Mouse (Mus musculus): ENCODE results near the gene Bach1. TPM values are rescaled to one million over a fixed set of nuclear protein-coding genes. Genes with fewer than 3 reads are reported as not detected.

The Bach1 gene
- 8.3 and 8.9 TPM in 2 replicates for polyA plus RNA-seq (2014; fragmentation: Nextera tagmentation; extraction: Ambion mirVana)

DNA sequence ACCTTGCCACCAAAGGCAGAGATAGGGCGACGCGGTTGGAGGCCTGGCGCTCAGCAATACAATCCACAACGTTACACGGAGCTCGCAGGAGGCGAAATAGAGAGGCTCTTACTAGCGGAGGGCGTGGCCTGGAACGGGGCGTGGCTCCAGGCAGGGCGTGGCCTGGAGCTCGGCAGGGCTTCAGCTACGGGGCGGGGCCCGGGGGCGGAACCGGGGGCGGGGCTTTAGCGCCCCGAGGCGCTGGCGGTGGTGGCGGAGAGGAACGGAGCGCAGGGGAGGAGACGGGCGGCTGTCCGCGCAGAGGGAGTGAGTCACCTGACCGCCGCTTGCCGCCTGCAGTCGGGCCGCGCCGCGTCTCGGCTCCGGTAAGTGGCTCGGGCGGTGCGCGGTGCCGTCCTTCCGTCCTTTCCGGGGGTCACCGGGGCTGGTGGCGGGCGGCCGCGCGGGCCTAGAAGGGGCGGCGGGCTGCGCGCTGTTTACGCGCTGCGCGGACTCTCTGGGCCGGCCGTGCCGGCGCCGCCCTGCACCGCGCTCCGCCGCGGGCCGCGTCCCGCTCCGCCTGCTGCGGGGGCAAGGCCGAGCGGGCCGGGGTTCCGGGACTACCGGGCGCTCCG lies at the start of gene Bach1:
Bach1 (plus strand) TSS at position 254 of the 614 bp plus-strand sequence.
- 1% methylated on average over 69 of the region's 84 CpGs for WGBS
- H3K9ac ChIP-seq, result peak within 1 kb of the TSS; percentile 95
- H3K27ac ChIP-seq (ENCODE audit: low read depth), result peak within 1 kb of the TSS; percentile 91
- no peaks in the 10 kb centered on the region for H3K9me3 ChIP-seq (ENCODE audit: low read depth, low read length)
- no peak for TF ChIP-seq CTCF (IDR thresholded peaks at IDR 0.05; ENCODE audit: low read depth)
- DNase-seq (peak; percentile 98), ATAC-seq (ENCODE audit: insufficient read depth) (peak; percentile 92)
- no peaks in the 10 kb centered on the region for H3K4me1 ChIP-seq (ENCODE audit: insufficient read depth)
- peak within 1 kb of the TSS; percentile 81 for H3K4me3 ChIP-seq (ENCODE audit: low read depth, low read length)
- peak within 1 kb of the TSS; percentile 69 for H3K4me2 ChIP-seq
- no peaks in the 10 kb centered on the region for H3K27me3 ChIP-seq (ENCODE audit: insufficient read depth, low read length)
- no peaks in the 10 kb centered on the region for H3K36me3 ChIP-seq (ENCODE audit: insufficient read depth)

DNA sequence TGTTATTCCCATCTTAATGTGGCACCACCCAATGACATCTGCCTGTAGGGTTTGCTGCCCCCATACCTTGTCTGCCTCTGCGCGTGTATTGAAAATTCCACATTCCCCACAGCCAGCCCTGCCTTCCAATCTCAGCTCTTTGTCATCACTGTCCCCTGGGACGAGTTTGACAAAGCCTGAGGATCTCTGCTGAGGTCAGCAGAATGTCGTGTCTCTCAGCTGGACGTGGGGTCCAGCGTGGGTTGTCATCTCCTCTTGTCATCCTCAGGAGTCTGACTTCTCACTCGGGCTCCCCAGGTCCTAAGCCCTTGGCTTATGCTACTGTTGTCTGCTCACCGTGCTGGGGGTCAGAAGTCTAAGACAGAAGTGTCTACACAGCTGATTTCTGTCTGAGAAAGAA lies 46.4 kb upstream of the Bach1 start:
- WGBS, result 52% methylated on average over 8 of the region's 8 CpGs
- no peak for DNase-seq

DNA sequence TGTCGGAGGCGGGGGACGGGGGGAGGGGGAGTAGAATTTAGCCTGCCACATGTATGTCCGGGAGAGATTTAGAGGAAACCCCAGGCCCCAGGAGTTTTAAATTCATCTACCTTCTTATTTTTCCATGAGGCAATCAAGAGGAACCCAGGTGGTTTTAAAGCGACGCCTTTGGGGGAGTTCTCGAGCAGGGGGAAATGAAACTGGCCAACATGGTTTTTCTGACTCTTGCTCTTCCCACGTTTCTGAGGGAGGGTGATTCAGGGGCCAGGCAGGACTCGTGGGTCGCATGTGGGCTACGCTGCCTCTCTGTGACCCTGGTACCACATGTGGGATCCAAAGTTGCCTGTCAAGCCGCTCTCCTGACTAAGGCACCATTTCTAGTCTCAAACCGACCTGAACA lies 45.8 kb upstream of the Bach1 start:
- Histone ChIP-seq H3K4me1 (ENCODE audit: insufficient read depth) (no peaks in the 10 kb centered on the region), H3K36me3 (ENCODE audit: insufficient read depth) (no peaks in the 10 kb centered on the region), H3K9me3 (ENCODE audit: low read depth, low read length) (no peaks in the 10 kb centered on the region), H3K27me3 (ENCODE audit: insufficient read depth, low read length) (no peaks in the 10 kb centered on the region), H3K4me2 (no peak overlapping the region), H3K4me3 (ENCODE audit: low read depth, low read length) (no peak overlapping the region), H3K9ac (no peak overlapping the region), H3K27ac (ENCODE audit: low read depth) (no peak overlapping the region)
- ATAC-seq (ENCODE audit: insufficient read depth) (no peak), DNase-seq (no peak)
- TF ChIP-seq CTCF (IDR thresholded peaks at IDR 0.05; ENCODE audit: low read depth), result no peak
- WGBS, result 85% methylated on average over 13 of the region's 13 CpGs

More for the DNA sequence above, 46.4 kb upstream of the Bach1 start:
- no peaks in the 10 kb centered on the region for H3K36me3 ChIP-seq (ENCODE audit: insufficient read depth)
- no peak overlapping the region for H3K27ac ChIP-seq (ENCODE audit: low read depth)
- no peak overlapping the region for H3K4me3 ChIP-seq (ENCODE audit: low read depth, low read length)
- no peaks in the 10 kb centered on the region for H3K9me3 ChIP-seq (ENCODE audit: low read depth, low read length)
- no peaks in the 10 kb centered on the region for H3K27me3 ChIP-seq (ENCODE audit: insufficient read depth, low read length)
- ATAC-seq (ENCODE audit: insufficient read depth), result no peak
- TF ChIP-seq CTCF (IDR thresholded peaks at IDR 0.05; ENCODE audit: low read depth), result no peak
- no peaks in the 10 kb centered on the region for H3K4me1 ChIP-seq (ENCODE audit: insufficient read depth)
- no peak overlapping the region for H3K4me2 ChIP-seq
- H3K9ac ChIP-seq, result no peak overlapping the region

DNA sequence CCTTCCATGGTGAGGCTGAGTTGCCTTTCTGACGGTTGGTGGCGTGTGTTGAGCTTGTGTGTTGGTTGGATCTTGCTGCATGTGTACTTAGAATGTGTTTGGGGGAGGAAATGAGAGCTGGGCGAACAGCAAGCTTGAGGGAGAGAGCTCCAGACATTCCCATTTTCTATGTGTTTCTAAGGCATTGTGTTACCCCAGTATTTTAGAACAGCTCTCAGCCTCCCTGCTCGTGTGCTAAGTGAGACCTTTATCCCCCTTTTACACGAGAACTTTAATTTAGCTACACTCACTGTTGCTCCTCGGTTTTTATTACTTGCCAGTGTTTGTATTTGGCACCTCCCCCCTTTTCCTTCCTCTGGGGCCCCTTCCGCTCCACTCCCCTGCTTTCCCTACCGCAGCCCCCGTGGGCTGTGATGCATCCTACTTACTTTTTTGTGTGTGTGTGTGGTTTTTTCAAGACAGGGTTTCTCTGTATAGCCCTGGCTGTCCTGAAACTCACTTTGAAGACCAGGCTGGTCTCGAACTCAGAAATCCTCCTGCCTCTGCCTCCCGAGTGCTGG lies 44.6 kb upstream of the Bach1 start:
- Histone ChIP-seq H3K27me3 (ENCODE audit: insufficient read depth, low read length) (no peaks in the 10 kb centered on the region), H3K9me3 (ENCODE audit: low read depth, low read length) (no peaks in the 10 kb centered on the region), H3K4me1 (ENCODE audit: insufficient read depth) (no peaks in the 10 kb centered on the region), H3K4me2 (no peak overlapping the region), H3K9ac (no peak overlapping the region), H3K4me3 (ENCODE audit: low read depth, low read length) (no peak overlapping the region), H3K27ac (ENCODE audit: low read depth) (no peak overlapping the region), H3K36me3 (ENCODE audit: insufficient read depth) (no peaks in the 10 kb centered on the region)
- DNase-seq (no peak), ATAC-seq (ENCODE audit: insufficient read depth) (no peak)
- 64% methylated on average over 11 of the region's 11 CpGs for WGBS
- no peak for TF ChIP-seq CTCF (IDR thresholded peaks at IDR 0.05; ENCODE audit: low read depth)

DNA sequence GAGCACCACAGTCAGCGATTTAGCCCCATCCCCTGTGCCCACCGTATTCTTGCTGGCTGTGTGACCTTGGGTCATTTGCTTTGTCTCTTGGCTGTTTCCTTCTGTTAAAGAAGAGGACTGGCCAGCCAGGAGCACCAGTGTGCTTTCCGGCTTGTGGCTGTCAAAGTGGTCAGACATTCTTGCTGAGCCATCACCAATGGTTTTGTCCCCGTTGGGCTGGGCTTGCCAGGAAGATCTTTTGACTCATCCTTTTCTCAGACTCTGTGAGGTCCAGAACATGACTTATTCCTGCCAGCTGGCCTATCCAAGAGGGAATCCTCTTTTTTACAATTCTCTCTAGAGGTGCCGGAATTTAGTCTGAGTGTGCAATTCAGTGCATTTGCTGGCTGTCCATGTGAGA lies 43.7 kb upstream of the Bach1 start:
- Histone ChIP-seq H3K9me3 (ENCODE audit: low read depth, low read length) (no peaks in the 10 kb centered on the region), H3K4me2 (no peak overlapping the region), H3K27ac (ENCODE audit: low read depth) (no peak overlapping the region), H3K4me1 (ENCODE audit: insufficient read depth) (no peaks in the 10 kb centered on the region), H3K36me3 (ENCODE audit: insufficient read depth) (no peaks in the 10 kb centered on the region), H3K27me3 (ENCODE audit: insufficient read depth, low read length) (no peaks in the 10 kb centered on the region), H3K9ac (no peak overlapping the region), H3K4me3 (ENCODE audit: low read depth, low read length) (no peak overlapping the region)
- 65% methylated on average over 5 of the region's 5 CpGs for WGBS
- DNase-seq (no peak), ATAC-seq (ENCODE audit: insufficient read depth) (no peak)
- TF ChIP-seq CTCF (IDR thresholded peaks at IDR 0.05; ENCODE audit: low read depth), result no peak

DNA sequence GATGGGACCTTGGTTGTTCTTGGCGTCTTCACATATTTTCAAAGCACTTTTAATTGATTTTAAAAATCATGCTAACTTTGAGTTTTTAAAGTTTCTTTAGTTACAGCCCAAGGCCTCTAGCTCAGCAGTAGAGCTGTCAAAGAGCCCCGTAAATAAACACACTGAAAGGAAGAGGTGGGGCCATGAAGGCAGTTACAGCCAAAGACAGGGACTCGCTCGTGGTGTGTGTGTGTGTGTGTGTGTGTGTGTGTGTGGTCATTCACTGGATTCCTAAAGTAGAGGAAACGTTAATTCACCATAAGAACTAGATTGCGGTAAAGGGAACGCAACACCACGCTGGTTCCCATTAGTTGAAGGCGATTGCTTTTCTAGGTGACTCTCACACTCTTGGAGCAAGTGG lies 43.2 kb upstream of the Bach1 start:
- TF ChIP-seq CTCF (IDR thresholded peaks at IDR 0.05; ENCODE audit: low read depth), result no peak
- ATAC-seq (ENCODE audit: insufficient read depth) (no peak), DNase-seq (no peak)
- Histone ChIP-seq H3K27me3 (ENCODE audit: insufficient read depth, low read length) (no peaks in the 10 kb centered on the region), H3K9me3 (ENCODE audit: low read depth, low read length) (no peaks in the 10 kb centered on the region), H3K27ac (ENCODE audit: low read depth) (no peak overlapping the region), H3K4me1 (ENCODE audit: insufficient read depth) (no peaks in the 10 kb centered on the region), H3K4me2 (no peak overlapping the region), H3K4me3 (ENCODE audit: low read depth, low read length) (no peak overlapping the region), H3K36me3 (ENCODE audit: insufficient read depth) (no peaks in the 10 kb centered on the region), H3K9ac (no peak overlapping the region)
- WGBS, result 67% methylated on average over 9 of the region's 9 CpGs

DNA sequence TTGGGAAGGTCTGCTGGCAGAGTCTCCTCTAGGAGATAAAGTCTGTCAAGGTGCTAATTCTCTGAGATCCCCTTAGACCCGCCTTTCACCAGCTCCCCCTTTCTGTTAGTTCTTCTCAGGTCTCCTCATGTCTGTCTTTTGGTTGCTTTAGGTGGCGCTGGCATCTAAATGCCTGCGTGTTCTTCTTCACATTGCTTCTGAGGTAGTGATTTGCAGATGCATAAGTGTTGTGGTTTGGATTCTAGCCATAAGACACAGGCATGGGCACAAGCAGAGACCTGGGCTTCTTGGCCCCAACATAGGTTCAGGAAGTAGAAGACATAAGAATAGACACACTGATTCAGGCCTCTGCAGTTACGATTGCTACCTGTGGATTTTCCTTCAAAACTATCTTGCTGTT lies 42.0 kb upstream of the Bach1 start:
- H3K4me2 ChIP-seq, result no peak overlapping the region
- H3K27me3 ChIP-seq (ENCODE audit: insufficient read depth, low read length), result no peaks in the 10 kb centered on the region
- ATAC-seq (ENCODE audit: insufficient read depth) (no peak), DNase-seq (no peak)
- 82% methylated on average over 4 of the region's 4 CpGs for WGBS
- H3K36me3 ChIP-seq (ENCODE audit: insufficient read depth), result no peaks in the 10 kb centered on the region
- H3K4me3 ChIP-seq (ENCODE audit: low read depth, low read length), result no peak overlapping the region
- H3K4me1 ChIP-seq (ENCODE audit: insufficient read depth), result no peaks in the 10 kb centered on the region
- no peaks in the 10 kb centered on the region for H3K9me3 ChIP-seq (ENCODE audit: low read depth, low read length)
- TF ChIP-seq CTCF (IDR thresholded peaks at IDR 0.05; ENCODE audit: low read depth), result no peak
- no peak overlapping the region for H3K27ac ChIP-seq (ENCODE audit: low read depth)
- H3K9ac ChIP-seq, result no peak overlapping the region

All from lung, embryonic 14.5 days (tissue).